Mouse (Mus musculus) layer of hippocampus, postnatal 10 days (tissue): ENCODE measurements at regions not wholly inside any gene's neighbourhood (a gene's known extent, or its start where the extent isn't known, plus 50 kb on each side); places are given as distances from the start of the nearest gene placed in this dataset.
A peak's percentile ranks its signal among the peaks of the same experiment; 100 is the strongest.

Experiments used
- DNase-seq, 2 experiments: peaks; one replicate each; pipeline ENCODE4 v3.0.0; 2021; ENCODE audit warnings: low spot score in 2 of 2

GRCm38 (mm10) chr6:101890655-101891054, 513.0 kb upstream of the Pdzrn3 start:
- DNase-seq, result no peak

GRCm38 (mm10) chr6:101882938-101883337, 505.2 kb upstream of the Pdzrn3 start:
- DNase-seq, result no peak

DNA sequence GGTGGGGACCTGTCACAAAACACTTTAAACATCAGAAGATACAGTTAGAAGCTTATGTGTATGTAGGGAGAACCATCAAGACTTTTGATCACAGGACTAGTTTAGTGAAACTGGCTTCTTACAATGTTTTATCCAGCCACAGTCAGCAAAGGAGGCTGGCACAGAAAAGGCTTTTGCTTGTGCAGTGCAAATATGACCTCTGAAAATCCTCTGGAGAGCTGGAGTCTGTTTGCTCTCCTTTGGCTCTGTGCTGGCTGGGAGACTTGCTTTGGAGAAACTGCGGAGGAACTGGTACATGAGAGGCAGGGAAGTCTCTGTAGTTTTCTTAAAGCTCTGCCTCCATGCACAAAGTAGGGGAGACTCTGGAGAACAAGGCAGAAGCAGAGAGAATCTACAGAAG, 497.2 kb upstream of the Pdzrn3 start:
- DNase-seq, result no peak

- no peak for DNase-seq
Measured at GRCm38 (mm10) chr6:101858895-101859294, 481.2 kb upstream of the Pdzrn3 start.

- DNase-seq, result no peak
Measured at GRCm38 (mm10) chr6:101840695-101841094, 463.0 kb upstream of the Pdzrn3 start.

- DNase-seq, result peak; percentile 28 to 40
Measured at GRCm38 (mm10) chr6:101837563-101837962, 459.9 kb upstream of the Pdzrn3 start.

- DNase-seq, result no peak
Measured at GRCm38 (mm10) chr6:101793986-101794385, 416.3 kb upstream of the Pdzrn3 start.

- no peak for DNase-seq
Measured at GRCm38 (mm10) chr6:101777864-101778263, 400.2 kb upstream of the Pdzrn3 start.

DNA sequence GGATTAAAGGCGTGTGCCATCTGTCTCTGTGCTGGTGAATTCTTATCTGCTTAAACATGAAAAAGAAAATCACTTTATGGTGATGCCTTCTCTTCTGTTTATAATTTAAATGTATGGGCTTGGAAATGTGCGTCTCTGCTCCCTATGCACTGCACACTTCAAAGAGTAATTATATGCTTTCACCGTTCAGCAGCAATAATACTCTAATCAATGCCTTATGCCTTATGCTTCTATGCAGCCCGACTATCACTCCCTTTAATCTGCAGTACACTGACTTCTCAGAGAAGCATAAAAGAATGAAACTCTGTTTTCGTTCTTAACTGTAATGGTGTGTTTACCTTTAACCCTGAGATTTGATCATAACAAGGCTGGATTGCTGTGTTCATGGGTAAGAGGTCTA, 395.5 kb upstream of the Pdzrn3 start:
- DNase-seq, result no peak

DNA sequence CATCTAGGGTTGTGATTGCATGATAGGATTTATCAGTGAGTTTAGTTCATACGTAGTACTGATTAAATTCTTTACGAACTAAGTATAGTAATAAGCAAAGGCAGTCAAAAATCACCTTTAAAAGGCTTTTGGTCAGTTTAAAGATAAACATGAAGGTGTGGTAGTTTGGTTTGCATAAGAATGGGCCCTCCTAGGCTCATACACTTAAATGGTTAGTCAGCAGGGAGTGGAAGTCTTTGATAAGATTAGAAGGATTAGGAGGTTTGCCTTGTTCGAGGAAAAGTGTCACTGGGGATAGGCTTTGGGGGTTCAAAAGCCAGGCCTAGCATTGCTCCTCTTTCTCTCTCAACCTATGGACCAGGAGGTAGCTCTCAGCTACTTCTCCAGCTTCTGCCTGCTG, 357.4 kb upstream of the Pdzrn3 start:
- DNase-seq, result no peak

DNA sequence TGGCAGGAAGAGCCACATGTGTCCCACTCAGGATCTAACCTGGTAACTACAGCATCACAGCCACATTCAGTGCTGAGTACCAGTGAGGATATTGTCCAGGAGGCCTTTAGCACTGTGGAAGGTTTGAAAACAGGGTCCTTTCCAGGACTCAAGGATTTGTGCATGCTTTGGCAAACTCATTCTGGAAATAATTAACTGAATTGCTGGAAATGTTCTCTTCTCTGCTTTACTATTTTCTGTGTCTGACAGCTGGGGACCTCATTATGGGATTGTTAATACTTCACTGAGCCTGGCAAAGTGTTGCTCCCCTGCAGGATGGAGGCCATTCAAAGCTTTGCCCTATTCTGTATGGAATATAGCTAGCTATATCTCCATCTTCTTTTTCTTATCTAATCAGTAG, 342.8 kb upstream of the Pdzrn3 start:
- no peak for DNase-seq

GRCm38 (mm10) chr6:101689684-101690083, 312.0 kb upstream of the Pdzrn3 start:
- no peak for DNase-seq

GRCm38 (mm10) chr6:101686578-101686977, 308.9 kb upstream of the Pdzrn3 start:
- DNase-seq, result no peak

GRCm38 (mm10) chr6:101685734-101686133, 308.0 kb upstream of the Pdzrn3 start:
- DNase-seq, result no peak

DNA sequence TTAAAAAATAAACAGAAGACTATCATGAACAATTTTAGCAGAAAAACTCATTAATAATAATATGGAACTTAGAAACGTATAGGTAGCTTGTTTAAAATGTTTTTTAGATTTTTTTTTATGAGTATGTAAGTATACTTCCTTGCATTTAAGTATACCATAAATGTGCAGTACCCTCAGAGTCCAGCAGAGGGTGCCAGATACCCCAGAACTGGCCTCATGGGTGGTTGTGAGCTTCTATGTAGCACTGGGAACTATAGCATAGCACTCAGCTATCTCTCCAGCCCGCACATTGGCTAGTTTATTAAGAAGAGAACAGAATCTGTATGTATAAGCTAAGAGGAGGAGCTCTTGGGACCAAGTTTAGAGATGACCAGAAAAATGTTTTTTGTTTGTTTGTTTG, 306.7 kb upstream of the Pdzrn3 start:
- no peak for DNase-seq

GRCm38 (mm10) chr6:101674846-101675245, 297.1 kb upstream of the Pdzrn3 start:
- no peak for DNase-seq

DNA sequence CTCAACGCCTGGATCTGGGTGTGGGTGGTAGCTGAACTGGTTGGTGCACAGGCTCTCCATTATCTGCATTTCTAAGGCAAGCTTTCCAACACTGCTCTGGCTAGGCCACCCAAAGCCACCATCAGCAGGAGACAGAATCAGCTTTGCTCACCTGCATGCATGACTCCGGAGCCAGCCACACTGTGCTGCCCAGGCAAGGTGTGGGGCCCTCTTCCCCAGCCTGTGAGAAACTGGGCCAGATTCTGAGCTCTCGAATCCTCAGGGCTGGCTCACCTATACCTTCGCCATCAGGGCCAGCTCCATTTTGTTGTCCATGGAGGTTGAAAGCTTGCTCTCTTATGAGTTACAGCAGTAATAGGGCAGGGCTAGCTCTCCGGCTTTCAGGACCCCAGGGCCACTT, 293.1 kb upstream of the Pdzrn3 start:
- no peak for DNase-seq

DNA sequence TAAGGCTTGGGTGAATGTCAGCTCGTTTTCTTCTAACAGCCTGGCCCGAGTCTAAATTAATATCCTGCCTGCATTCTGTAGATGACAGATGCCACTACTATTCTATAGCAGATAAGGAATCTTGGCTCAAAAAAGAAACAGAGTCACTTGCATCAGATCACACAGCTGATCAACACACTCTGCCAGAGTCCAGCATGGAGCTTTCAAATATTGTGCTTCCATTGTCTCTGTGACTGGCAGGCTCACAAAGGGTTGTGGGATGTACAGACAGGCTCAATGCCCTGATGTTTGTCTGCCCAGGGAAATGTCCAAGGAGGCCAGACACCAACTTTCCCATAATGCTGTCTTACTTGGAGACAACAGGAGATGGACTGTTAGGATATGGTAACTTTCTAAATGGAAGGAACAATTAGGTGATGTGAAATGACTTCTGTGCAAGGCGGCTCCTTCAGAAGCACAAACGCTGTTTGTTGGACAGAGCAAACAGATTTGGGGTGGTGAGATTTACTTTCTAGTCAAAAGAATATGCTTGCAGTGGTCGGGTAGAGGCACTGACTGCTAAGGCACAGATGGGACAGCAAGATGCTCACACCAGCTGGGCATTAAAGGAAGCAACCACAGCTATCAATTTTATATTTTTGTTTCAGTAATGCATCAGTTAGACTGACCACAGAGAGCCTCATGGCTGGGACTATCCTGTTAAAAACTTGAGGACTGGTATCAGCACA, 291.6 kb upstream of the Pdzrn3 start:
- no peak for DNase-seq

DNA sequence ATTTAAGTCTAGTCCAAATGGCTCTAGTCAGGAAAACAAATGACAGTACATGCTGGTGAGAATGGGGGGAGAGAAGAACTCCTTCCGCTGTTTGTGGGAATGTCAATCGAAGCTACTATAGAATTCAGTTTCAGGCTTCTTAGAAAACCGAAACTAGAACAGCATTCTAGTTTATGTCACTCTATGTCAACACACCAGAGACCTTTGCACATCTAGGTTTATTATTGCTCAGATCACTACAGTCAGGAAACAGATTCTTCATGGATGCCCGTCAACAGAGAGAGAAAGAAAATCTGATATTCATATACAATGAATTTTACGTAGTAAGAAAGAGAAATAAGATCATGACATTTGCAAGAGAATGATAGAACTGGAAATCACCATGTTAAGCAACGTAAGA, 276.7 kb upstream of the Pdzrn3 start:
- DNase-seq, result no peak

- peak; percentile 77 to 80 for DNase-seq
Measured at GRCm38 (mm10) chr6:101650348-101650747, 272.7 kb upstream of the Pdzrn3 start.

DNA sequence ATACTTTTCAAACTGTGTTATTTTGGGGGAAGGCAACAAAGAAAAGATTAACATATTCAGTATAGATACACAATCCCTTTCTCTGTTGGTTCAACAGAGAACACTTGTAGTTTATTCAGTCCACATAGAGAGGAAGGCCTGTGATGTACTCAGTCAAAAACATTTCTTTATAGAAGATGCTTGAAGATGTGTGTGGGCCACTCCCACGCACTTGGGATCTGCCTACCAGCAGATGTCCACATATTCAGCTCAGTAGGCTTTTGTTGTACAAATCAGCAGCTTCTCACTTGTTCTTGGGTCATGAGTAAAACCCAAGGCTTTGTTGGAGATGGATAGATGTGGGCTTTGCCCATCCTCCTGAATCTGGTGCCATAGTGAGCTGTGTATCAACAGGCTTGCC, 239.6 kb upstream of the Pdzrn3 start:
- no peak for DNase-seq

- peak in 1 of 2 experiments; percentile 23 for DNase-seq
Measured at GRCm38 (mm10) chr6:101616776-101617175, 239.1 kb upstream of the Pdzrn3 start.

DNA sequence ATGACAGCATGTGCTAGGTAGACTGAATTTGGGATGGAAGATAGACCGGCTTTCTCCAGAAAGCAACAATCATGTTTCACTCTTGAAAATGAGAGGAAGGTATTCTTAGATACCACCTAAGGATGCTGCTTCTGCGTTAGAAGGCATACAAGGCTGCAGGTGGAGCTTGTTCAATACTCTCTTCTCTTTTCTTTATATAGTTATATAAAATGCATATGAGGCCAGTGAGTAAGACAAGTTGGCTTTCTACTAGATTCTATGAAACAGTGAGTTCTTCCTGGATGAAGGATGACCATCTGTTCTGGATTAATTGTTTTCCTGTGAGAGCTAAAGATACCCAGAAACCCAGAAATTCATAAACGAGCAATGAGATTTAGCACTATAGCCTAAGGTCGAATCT, 231.3 kb upstream of the Pdzrn3 start:
- no peak for DNase-seq

- no peak for DNase-seq
Measured at GRCm38 (mm10) chr6:101603083-101603482, 225.4 kb upstream of the Pdzrn3 start.
